Mouse (Mus musculus) cerebellum, postnatal 36 days (tissue): ENCODE measurements around the gene Gadd45a.

ENCODE experiments used
- DNase-seq, 2 experiments: peaks; one replicate each; pipeline ENCODE4 v3.0.0; 2021 to 2022; ENCODE audit warnings: mixed read lengths in 2 of 2

The Gadd45a gene

GRCm38 (mm10) chr6:67036837-67037628 is at the start of gene Gadd45a:
Gene Gadd45a, minus strand, starts transcription at chr6:67037457.
- DNase-seq = peak; percentile 95 to 97

GRCm38 (mm10) chr6:67085850-67086437 is 48.7 kb upstream of the Gadd45a start:
- DNase-seq = no peak

GRCm38 (mm10) chr6:67084465-67084864 is 47.2 kb upstream of the Gadd45a start:
- DNase-seq = no peak

GRCm38 (mm10) chr6:67081141-67081540 is 43.9 kb upstream of the Gadd45a start:
- no peak for DNase-seq

- no peak for DNase-seq
These were observed 40.8 kb upstream of the Gadd45a start for GRCm38 (mm10) chr6:67078076-67078475.

- no peak for DNase-seq
These were observed 40.2 kb upstream of the Gadd45a start for GRCm38 (mm10) chr6:67077477-67077876.

GRCm38 (mm10) chr6:67076348-67076747 is 39.1 kb upstream of the Gadd45a start:
- DNase-seq = no peak

- DNase-seq = no peak
These were observed 37.6 kb upstream of the Gadd45a start for GRCm38 (mm10) chr6:67074868-67075267.

- no peak for DNase-seq
These were observed 36.7 kb upstream of the Gadd45a start for GRCm38 (mm10) chr6:67073929-67074328.

- no peak for DNase-seq
These were observed 36.2 kb upstream of the Gadd45a start for GRCm38 (mm10) chr6:67073446-67073845.

- no peak for DNase-seq
These were observed 34.4 kb upstream of the Gadd45a start for GRCm38 (mm10) chr6:67071615-67072014.

GRCm38 (mm10) chr6:67069800-67070315 is 32.6 kb upstream of the Gadd45a start:
- DNase-seq = no peak

- DNase-seq = no peak
These were observed 32.0 kb upstream of the Gadd45a start for GRCm38 (mm10) chr6:67069219-67069762.

GRCm38 (mm10) chr6:67060057-67060456 is 22.8 kb upstream of the Gadd45a start:
- DNase-seq = no peak

- no peak for DNase-seq
These were observed 20.9 kb upstream of the Gadd45a start for GRCm38 (mm10) chr6:67057991-67058696.

- DNase-seq = no peak
These were observed 20.3 kb upstream of the Gadd45a start for GRCm38 (mm10) chr6:67057574-67057973.

- DNase-seq = no peak
These were observed 19.8 kb upstream of the Gadd45a start for GRCm38 (mm10) chr6:67056889-67057564.

- no peak for DNase-seq
These were observed 19.0 kb upstream of the Gadd45a start for GRCm38 (mm10) chr6:67056108-67056888.

GRCm38 (mm10) chr6:67050063-67050462 is 12.8 kb upstream of the Gadd45a start:
- DNase-seq = no peak

GRCm38 (mm10) chr6:67049695-67050038 is 12.4 kb upstream of the Gadd45a start:
- DNase-seq = no peak

GRCm38 (mm10) chr6:67048880-67049694 is 11.8 kb upstream of the Gadd45a start:
- no peak for DNase-seq
